Mouse (Mus musculus) intestine, embryonic 16.5 days (tissue): ENCODE data around the gene Dnase1l3. TPM values are rescaled to one million over a fixed set of nuclear protein-coding genes. Genes with fewer than 3 reads are reported as not detected.

Experiments
- ATAC-seq: fragments of 200-750 bp; cut with Nextera tagmentation; 2 replicates; pipeline ENCODE4 v1.8.0; 2017; ENCODE audit warnings: moderate TSS enrichment, moderate library complexity
- H3K27ac ChIP-seq: fragments of 300-500 bp; sonication (generic); 2 replicates; pipeline ENCODE4 v1.5.1; 2014; ENCODE audit warnings: mild to moderate bottlenecking, low read length
- H3K27me3 ChIP-seq: fragments of 300-500 bp; sonication (generic); replicated peaks from 2 replicates; pipeline ENCODE4 v1.6.1; 2014; ENCODE audit warnings: low read length, control low read depth, mixed read lengths; ENCODE audit not compliant: control insufficient read depth, insufficient read depth
- H3K36me3 ChIP-seq: fragments of 300-500 bp; sonication (generic); 2 replicates; pipeline ENCODE4 v1.6.1; 2014; ENCODE audit warnings: low read length, control low read depth; ENCODE audit not compliant: control insufficient read depth, insufficient read depth
- H3K4me1 ChIP-seq: fragments of 300-500 bp; sonication (generic); 2 replicates; pipeline ENCODE4 v1.6.1; 2014; ENCODE audit warnings: low read length, control low read depth, mixed read lengths; ENCODE audit not compliant: control insufficient read depth, insufficient read depth
- H3K4me2 ChIP-seq: fragments of 300-500 bp; sonication (generic); 2 replicates; pipeline ENCODE4 v1.6.1; 2014; ENCODE audit warnings: low read depth, low read length, control low read depth
- H3K4me3 ChIP-seq: fragments of 300-500 bp; sonication (generic); 2 replicates; pipeline ENCODE4 v1.5.1; 2014; ENCODE audit warnings: mild to moderate bottlenecking, low read length
- H3K9ac ChIP-seq: fragments of 300-500 bp; sonication (generic); 2 replicates; pipeline ENCODE4 v1.6.1; 2014; ENCODE audit warnings: low read depth, low read length
- H3K9me3 ChIP-seq: fragments of 300-500 bp; sonication (generic); 2 replicates; pipeline ENCODE4 v1.6.1; 2016; ENCODE audit warnings: low read length, control low read depth; ENCODE audit not compliant: control insufficient read depth
- WGBS: fragments of 180-500 bp; shearing (Covaris S2); extraction: QIAGEN DNeasy Blood & Tissue Kit; methylation state at CpG from one replicate; pipeline ENCODE4 v1.1.7; 2014; 5-methylcytosine and 5-hydroxymethylcytosine counted together
- polyA plus RNA-seq: library from polyadenylated mRNA; unstranded; fragments of >200 nt; fragmentation: Nextera tagmentation; extraction: Ambion mirVana; gene quantifications from 2 replicates; pipeline ENCODE4 v1.2.1, GENCODE M21; 2015

Dnase1l3 gene
- polyA plus RNA-seq, 1 experiment from 2014 or later = 1.9 TPM

DNA sequence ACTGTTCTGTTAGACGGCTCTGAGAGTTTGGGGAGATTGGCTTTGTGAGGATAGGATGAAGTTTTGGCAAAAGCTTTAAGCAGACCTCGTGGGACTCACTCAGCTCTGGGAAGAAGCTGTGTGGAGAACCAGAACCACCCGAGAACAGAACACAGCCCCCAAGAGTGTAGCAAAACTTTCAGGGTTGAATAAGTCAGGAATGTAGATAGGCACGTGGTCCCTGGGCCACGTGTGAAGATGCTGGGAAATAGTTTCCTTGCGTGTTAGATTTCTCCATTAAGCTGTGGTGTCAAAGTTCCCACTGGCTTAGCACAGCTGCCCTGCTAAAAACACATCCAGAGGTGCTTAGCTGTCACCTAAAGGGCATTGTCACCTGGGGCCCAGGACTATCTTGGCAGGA, 2.2 kb downstream of the Dnase1l3 start:
- no peak overlapping the region for H3K27ac ChIP-seq
- ATAC-seq = no peak

DNA sequence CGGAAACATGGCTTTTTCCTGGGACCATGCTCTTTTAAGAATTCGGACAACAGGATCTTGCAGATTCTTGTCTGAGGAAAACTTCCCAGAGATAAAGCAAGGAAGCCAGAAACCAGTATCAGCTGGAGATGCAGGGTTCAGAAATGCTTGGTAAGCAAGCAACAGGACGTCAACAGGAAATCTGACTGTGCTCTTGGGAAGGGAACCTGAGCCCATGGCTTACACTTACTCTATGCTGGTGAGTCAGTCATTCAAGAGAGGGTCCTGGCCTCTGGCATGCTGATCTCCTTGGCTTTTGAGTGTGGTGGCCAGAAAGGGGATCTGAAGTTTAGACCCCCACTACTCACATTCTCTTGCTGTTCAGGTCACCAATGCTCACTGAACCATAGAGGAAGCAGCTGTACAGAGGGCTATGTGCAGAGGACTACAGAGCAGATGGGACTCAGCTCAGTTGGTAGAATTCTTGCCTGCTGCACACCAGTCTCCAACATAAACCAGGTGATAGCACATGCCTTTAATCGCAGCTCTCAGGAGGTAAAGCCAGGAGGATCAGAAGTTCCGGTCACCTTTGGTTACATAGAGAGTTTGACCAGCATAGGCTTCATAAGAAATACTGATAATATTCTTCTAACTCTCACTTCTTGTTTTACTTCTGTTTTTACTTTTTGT, 3.1 kb downstream of the Dnase1l3 start:
- Histone ChIP-seq H3K4me1 (0 out of 2 replicates have a peak, but pooled peaks cover 3% of the 10 kb centered on the region), H3K27ac (no peak overlapping the region), H3K4me3 (no peak overlapping the region), H3K27me3 (no peaks in the 10 kb centered on the region), H3K4me2 (no peak overlapping the region), H3K9me3 (no peaks in the 10 kb centered on the region), H3K9ac (no peak overlapping the region), H3K36me3 (no peaks in the 10 kb centered on the region)
- 86% methylated on average over 5 of the region's 5 CpGs for WGBS
- ATAC-seq = no peak

More for the DNA sequence above, 2.2 kb downstream of the Dnase1l3 start:
- no peak overlapping the region for H3K4me2 ChIP-seq
- H3K9ac ChIP-seq = no peak overlapping the region
- WGBS = 67% methylated on average over 6 of the region's 6 CpGs
- H3K9me3 ChIP-seq = no peaks in the 10 kb centered on the region
- no peaks in the 10 kb centered on the region for H3K36me3 ChIP-seq
- no peaks in the 10 kb centered on the region for H3K27me3 ChIP-seq
- H3K4me1 ChIP-seq = 0 out of 2 replicates have a peak, but pooled peaks cover 3% of the 10 kb centered on the region
- H3K4me3 ChIP-seq = no peak overlapping the region

DNA sequence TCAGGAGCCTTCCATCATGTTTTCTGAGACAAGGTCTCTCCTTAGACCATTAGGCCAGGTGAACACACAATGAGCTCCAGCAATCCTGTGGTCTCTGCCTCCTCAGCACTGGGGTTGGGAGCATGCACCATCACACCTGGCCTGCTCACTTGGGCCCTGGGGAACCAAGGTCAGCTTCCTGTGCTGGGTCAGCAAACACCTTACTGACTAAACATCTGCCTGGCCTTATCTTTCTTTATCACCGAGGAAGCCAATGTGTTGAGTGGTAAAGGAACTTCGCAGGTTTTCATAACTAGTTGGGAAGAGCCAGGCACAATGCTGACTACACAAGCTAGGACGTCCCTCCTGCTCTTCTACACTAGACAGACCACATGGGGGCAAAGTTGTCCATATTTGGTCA, 4.4 kb downstream of the Dnase1l3 start:
- Histone ChIP-seq H3K4me3 (no peak overlapping the region), H3K9me3 (no peaks in the 10 kb centered on the region), H3K27ac (no peak overlapping the region), H3K4me1 (0 out of 2 replicates have a peak, but pooled peaks cover 3% of the 10 kb centered on the region), H3K4me2 (no peak overlapping the region), H3K9ac (no peak overlapping the region), H3K36me3 (no peaks in the 10 kb centered on the region), H3K27me3 (no peaks in the 10 kb centered on the region)
- 59% methylated on average over 3 of the region's 3 CpGs for WGBS
- ATAC-seq = no peak

DNA sequence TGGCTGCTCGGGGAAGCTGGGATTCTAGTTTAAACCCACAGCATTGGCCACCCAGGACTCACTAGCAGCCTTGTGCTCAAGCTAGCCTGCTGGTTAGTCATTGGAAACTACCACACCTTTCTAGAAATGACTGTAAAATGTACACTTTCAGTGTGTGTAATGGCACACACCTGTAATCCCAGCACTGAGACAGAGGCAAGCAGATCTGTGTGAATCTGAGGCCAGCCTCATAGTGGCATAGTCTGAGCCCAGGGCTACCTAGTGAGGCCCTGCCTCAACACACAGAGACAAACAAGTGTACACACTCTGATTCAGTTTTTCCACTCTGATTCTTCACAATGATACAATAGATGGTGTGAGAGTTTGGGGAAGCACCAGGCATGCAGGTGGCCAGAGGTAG, 5.0 kb downstream of the Dnase1l3 start:
- no peak for ATAC-seq
- 64% methylated on average over 1 of the region's 1 CpGs for WGBS

DNA sequence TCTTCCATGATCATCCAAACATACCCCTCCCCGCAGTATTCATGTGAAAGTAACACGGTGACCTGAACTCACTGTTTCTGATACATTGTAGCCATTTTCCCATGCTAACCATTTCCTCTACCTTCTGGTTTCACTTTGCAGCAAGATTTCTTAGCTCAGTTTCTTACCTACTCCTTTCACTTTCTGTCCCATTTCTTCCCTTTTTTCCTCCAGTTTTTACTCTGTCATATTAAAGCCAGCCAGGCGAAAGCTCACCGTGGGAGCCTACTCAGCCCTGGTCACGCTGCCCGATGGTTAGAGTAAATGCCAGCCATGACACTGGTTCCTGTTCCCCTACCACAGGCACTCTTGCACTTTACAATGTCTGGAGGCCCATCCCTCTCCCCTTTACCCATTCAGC, 7.5 kb downstream of the Dnase1l3 start:
- H3K4me2 ChIP-seq = no peak overlapping the region
- H3K9me3 ChIP-seq = no peaks in the 10 kb centered on the region
- no peaks in the 10 kb centered on the region for H3K27me3 ChIP-seq
- no peak overlapping the region for H3K4me3 ChIP-seq
- H3K27ac ChIP-seq = no peak overlapping the region
- no peak for ATAC-seq
- WGBS = 92% methylated on average over 6 of the region's 6 CpGs
- no peak overlapping the region for H3K9ac ChIP-seq
- H3K36me3 ChIP-seq = no peaks in the 10 kb centered on the region
- no peaks in the 10 kb centered on the region for H3K4me1 ChIP-seq

More for the DNA sequence above, 5.0 kb downstream of the Dnase1l3 start:
- no peak overlapping the region for H3K9ac ChIP-seq
- H3K27me3 ChIP-seq = no peaks in the 10 kb centered on the region
- H3K9me3 ChIP-seq = no peaks in the 10 kb centered on the region
- H3K36me3 ChIP-seq = no peaks in the 10 kb centered on the region
- H3K4me2 ChIP-seq = no peak overlapping the region
- 0 out of 2 replicates have a peak, but pooled peaks cover 3% of the 10 kb centered on the region for H3K4me1 ChIP-seq
- no peak overlapping the region for H3K4me3 ChIP-seq
- H3K27ac ChIP-seq = no peak overlapping the region

DNA sequence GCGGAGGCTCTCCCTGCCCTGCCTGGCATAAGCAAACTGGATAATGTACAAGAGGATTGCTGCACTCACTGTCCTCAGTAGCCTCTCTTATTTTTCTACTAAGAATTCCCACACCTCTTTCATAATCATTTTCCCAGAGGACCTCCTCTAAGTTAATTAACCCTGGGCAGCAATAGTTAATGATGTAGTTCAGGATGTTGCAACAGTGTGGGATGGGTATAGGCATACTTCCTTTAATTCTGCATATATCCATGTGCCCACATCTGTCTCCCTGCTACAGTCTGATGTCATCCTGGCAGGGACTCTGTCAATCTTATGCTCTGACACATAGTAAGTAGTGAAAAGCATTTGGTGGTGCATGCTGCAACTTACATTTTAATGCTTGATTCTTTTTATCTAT, 13.1 kb downstream of the Dnase1l3 start:
- Histone ChIP-seq H3K27ac (no peak overlapping the region), H3K4me2 (no peak overlapping the region), H3K4me1 (no peaks in the 10 kb centered on the region), H3K4me3 (no peak overlapping the region), H3K36me3 (no peaks in the 10 kb centered on the region), H3K27me3 (no peaks in the 10 kb centered on the region), H3K9me3 (no peaks in the 10 kb centered on the region), H3K9ac (no peak overlapping the region)
- 95% methylated on average over 1 of the region's 1 CpGs for WGBS
- ATAC-seq = no peak

DNA sequence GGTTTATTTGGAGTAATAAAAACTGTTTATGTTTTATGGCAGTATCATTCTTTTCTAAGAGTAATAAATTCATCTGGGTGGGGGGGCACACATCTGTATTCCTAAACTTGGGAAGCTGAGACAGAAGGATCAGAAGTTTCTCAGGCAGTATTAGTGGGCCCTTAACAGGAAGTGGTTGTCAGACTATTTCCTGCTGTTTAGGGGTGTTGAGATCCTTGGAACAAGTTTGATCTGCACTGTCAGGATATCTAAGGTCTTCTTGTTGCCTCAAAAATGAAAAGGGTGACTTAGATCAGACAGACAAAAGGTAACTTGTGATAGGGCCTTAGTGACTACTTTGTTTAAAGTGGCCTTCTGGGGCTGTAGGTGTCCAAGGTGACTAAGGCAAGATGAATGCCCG, 16.2 kb downstream of the Dnase1l3 start:
- H3K27me3 ChIP-seq = no peaks in the 10 kb centered on the region
- no peak overlapping the region for H3K4me3 ChIP-seq
- no peaks in the 10 kb centered on the region for H3K4me1 ChIP-seq
- H3K9me3 ChIP-seq = no peaks in the 10 kb centered on the region
- H3K36me3 ChIP-seq = no peaks in the 10 kb centered on the region
- H3K27ac ChIP-seq = no peak overlapping the region
- H3K4me2 ChIP-seq = no peak overlapping the region
- 81% methylated on average over 1 of the region's 1 CpGs for WGBS
- H3K9ac ChIP-seq = no peak overlapping the region
- ATAC-seq = no peak

DNA sequence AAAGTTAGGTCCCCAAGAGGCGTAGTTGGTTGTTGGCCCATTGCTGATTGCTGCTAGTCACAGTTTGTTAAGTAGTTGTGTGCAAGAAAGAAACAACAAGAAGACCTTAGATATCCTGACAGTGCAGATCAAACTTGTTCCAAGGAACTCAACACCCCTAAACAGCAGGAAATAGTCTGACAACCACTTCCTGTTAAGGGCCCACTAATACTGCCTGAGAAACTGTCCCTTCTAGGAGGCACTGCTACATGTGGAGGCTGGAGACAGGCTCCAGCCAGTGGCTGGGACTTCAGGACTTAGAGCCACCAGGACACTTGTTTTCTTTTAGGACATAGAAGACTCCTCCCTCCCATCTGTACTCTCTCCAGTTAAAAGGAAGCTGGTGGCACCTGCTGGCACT, 16.9 kb downstream of the Dnase1l3 start:
- ATAC-seq = no peak
- Histone ChIP-seq H3K9ac (no peak overlapping the region), H3K4me2 (no peak overlapping the region), H3K36me3 (no peaks in the 10 kb centered on the region), H3K27ac (no peak overlapping the region), H3K4me3 (no peak overlapping the region), H3K4me1 (no peaks in the 10 kb centered on the region), H3K9me3 (no peaks in the 10 kb centered on the region), H3K27me3 (no peaks in the 10 kb centered on the region)
- 90% methylated on average over 1 of the region's 1 CpGs for WGBS

DNA sequence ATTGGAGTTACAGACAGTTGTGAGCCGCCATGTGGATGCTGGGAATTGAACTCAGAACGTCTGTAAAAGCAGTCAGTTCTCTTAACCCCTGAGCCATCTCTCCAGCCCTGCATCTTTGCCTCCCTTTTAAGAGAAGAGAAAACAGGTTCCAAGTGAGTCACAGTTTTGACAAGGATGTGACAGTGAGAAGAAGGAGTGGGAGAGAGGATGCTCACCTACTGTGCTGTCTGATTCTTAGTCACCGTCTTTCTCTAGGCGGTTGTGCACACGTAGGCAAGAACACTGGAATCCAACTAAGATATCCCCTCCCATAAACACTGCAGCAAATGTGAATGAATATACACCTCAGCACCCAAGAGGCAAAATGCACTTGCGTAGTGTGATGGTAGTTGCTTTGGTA, 19.2 kb downstream of the Dnase1l3 start:
- no peak for ATAC-seq
- H3K36me3 ChIP-seq = no peaks in the 10 kb centered on the region
- no peaks in the 10 kb centered on the region for H3K4me1 ChIP-seq
- whole genome bisulfite sequencing = 81% methylated on average over 6 of the region's 6 CpGs
- no peak overlapping the region for H3K4me3 ChIP-seq
- no peaks in the 10 kb centered on the region for H3K27me3 ChIP-seq
- no peak overlapping the region for H3K9ac ChIP-seq
- H3K27ac ChIP-seq = no peak overlapping the region
- H3K4me2 ChIP-seq = no peak overlapping the region
- H3K9me3 ChIP-seq = no peaks in the 10 kb centered on the region

DNA sequence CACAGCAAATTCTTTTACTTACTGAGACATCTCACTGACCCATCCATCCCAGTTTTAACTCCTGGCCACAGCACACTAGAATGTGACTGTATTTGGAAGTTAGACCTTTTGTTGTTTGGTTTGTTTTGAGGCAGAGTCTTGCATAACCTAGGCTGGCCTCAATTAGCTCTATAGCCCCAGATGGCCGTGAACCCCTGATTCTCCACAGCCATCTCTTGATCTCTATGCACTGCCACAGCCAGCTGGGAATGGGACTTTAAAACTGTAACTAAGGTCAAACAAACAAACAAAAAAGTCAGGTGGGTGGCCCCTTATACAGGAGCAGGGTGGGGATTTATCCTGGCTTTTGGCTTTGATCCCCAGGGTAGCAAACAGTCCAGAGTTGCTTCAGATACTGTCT, 19.7 kb downstream of the Dnase1l3 start:
- no peak for ATAC-seq
- H3K4me2 ChIP-seq = no peak overlapping the region
- H3K27me3 ChIP-seq = no peaks in the 10 kb centered on the region
- H3K9ac ChIP-seq = no peak overlapping the region
- WGBS = 83% methylated on average over 1 of the region's 1 CpGs
- no peaks in the 10 kb centered on the region for H3K36me3 ChIP-seq
- H3K9me3 ChIP-seq = no peaks in the 10 kb centered on the region
- H3K27ac ChIP-seq = no peak overlapping the region
- H3K4me1 ChIP-seq = no peaks in the 10 kb centered on the region
- no peak overlapping the region for H3K4me3 ChIP-seq
